Mouse (Mus musculus) retina, embryonic 14.5 days (tissue): ENCODE measurements around the gene Ggcx.
A peak's percentile ranks its signal among the peaks of the same experiment; 100 is the strongest.

Source experiments
- DNase-seq: peaks from one replicate; pipeline ENCODE4 v3.0.0-alpha.2; 2015; ENCODE audit warnings: low spot score

Gene Ggcx

GRCm38 (mm10) chr6:72388266-72388665 lies 25.8 kb upstream of the Ggcx start:
- no peak for DNase-seq

- DNase-seq = no peak
These were observed 25.2 kb upstream of the Ggcx start for GRCm38 (mm10) chr6:72388791-72389329.

- peak; percentile 46 for DNase-seq
These were observed 24.6 kb upstream of the Ggcx start for GRCm38 (mm10) chr6:72389471-72389940.

- peak; percentile 56 for DNase-seq
These were observed 24.0 kb upstream of the Ggcx start, which contains the start of gene Vamp8 for GRCm38 (mm10) chr6:72389941-72390771. Gene Vamp8 (minus strand): TSS chr6:72390703.

- DNase-seq = no peak
These were observed 23.1 kb upstream of the Ggcx start for GRCm38 (mm10) chr6:72390795-72391521.

GRCm38 (mm10) chr6:72392341-72392740 lies 21.8 kb upstream of the Ggcx start:
- no peak for DNase-seq

GRCm38 (mm10) chr6:72396837-72397251 lies 17.3 kb upstream of the Ggcx start:
- no peak for DNase-seq

- no peak for DNase-seq
These were observed 14.1 kb upstream of the Ggcx start for GRCm38 (mm10) chr6:72399967-72400366.

GRCm38 (mm10) chr6:72401875-72402274 lies 12.2 kb upstream of the Ggcx start:
- peak; percentile 80 for DNase-seq

- DNase-seq = no peak
These were observed 8.8 kb upstream of the Ggcx start for GRCm38 (mm10) chr6:72405356-72405755.

GRCm38 (mm10) chr6:72407119-72407518 lies 7.0 kb upstream of the Ggcx start:
- DNase-seq = peak; percentile 86

- DNase-seq = peak; percentile 92
These were observed 4.5 kb upstream of the Ggcx start for GRCm38 (mm10) chr6:72409567-72409966.

GRCm38 (mm10) chr6:72410003-72410402 lies 4.1 kb upstream of the Ggcx start:
- no peak for DNase-seq

- DNase-seq = no peak
These were observed 3.6 kb upstream of the Ggcx start for GRCm38 (mm10) chr6:72410518-72410917.

GRCm38 (mm10) chr6:72415181-72415580 lies 1.1 kb downstream of the Ggcx start:
- no peak for DNase-seq

- DNase-seq = no peak
These were observed 2.1 kb downstream of the Ggcx start for GRCm38 (mm10) chr6:72415964-72416772.

GRCm38 (mm10) chr6:72418279-72418678 lies 4.2 kb downstream of the Ggcx start:
- no peak for DNase-seq

- no peak for DNase-seq
These were observed 5.7 kb downstream of the Ggcx start for GRCm38 (mm10) chr6:72419806-72420205.

- no peak for DNase-seq
These were observed 6.8 kb downstream of the Ggcx start for GRCm38 (mm10) chr6:72420901-72421300.

GRCm38 (mm10) chr6:72425646-72426045 lies 11.5 kb downstream of the Ggcx start:
- no peak for DNase-seq

- peak; percentile 85 for DNase-seq
These were observed 13.9 kb downstream of the Ggcx start for GRCm38 (mm10) chr6:72428036-72428435.
